Mouse (Mus musculus): ENCODE measurements around the gene Dennd6b.

The Dennd6b gene

DNA sequence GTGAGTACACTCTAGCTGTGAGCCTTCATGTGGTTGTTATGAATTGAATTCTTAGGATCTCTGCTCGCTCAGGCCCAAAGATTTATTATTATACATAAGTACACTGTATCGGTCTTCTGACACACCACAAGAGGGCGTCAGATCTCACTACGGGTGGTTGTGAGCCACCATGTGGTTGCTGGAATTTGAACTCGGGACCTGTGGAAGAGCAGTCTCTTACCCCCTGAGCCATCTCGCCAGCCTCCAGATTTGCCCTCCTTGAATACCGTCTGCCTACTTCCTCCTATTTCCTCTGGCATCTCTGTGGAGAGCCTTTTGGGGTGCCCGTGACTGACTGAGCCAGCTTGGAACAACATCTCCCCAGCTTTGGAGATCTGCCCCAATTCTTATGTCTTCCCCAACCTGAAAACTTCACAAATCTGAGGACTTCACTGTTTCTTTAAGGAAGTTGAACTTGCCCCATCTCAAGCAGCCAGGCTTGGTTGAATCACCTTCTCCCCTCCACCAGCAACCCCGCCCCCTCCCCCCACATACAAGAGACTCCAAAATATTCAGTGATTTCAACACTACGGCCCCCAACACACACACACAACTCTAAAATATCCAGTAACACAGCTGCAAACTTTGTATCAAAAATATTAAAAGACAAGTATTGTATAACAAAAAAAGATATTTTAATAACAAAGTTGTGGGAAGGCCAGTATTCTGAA is 14.6 kb downstream of the Dennd6b start:
- DNase-seq: no peak

DNA sequence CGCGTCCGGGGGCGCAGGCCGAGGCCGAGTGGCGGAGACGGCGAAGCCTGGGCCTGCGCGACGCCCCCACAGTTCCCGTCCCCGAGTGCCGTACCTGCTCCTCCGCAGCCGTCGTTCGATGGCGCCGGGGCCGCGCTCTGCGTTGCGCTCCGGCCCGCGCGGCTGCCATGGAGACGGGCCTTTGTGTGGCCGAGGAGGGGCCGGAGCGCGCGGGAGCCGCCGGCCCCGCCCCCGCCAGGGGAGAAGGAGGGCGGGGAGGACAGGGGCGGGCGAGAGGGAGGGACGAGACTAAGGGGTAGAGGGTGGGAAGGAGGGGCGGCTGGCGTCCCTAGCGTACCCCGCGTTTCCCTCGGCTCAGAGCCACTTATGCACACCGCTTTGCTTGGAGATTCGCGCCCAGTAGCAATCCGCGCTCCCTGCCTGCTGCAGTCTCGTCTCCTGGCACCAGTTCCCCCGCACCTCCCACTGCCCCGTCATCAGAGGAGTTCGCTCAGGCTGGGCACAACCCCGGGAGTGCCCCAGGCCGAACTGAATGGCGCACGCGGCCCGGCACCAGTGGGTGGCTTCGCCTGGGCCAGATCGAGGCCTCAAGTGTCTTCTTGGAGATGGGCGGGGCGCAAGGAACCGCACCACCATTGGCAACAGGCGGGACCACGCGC is 15.6 kb downstream of the Dennd6b start, which contains the start of gene Plxnb2:
Gene Plxnb2 (minus strand): TSS at position 218 of the 659 bp plus-strand sequence.
- no peak for DNase-seq

DNA sequence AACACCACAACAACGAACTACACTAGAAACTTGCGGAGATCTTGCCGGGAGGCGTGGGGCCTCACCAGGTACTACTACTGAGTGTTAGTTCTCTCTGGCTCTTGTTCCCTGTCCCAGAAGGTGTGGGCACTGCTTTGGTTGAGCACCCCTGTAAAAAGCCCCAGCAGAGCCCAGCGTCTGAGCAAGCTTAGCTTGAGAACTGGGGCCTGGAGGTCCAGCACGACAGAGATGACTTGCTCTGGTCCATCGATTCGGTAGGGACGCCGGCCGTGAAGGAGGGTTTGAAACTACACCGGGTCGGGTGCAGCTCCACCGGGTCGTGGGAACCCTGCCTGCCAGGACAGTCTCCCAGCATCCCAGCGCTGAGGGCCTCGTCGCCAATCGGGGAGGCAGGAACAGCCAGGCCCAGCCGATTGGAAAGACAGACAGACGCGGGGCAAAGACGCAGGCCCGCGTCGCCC is 16.2 kb downstream of the Dennd6b start:
- DNase-seq: no peak

DNA sequence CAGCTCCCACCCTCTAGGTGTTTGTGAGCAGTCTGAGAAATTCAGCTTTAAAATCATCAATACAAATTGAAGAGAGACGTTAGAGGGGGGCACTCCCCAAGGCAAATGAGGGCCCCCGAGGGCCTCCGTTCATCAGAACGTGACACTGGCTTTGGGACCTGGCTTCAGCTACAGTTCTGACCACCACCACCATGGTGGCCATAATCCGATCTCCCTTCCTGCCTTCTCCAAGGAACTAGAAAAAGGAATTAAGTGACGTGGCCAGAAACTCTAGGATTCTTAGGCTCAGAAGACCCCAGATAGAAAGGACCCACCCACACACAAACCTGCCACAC is 16.7 kb downstream of the Dennd6b start:
- no peak for DNase-seq

DNA sequence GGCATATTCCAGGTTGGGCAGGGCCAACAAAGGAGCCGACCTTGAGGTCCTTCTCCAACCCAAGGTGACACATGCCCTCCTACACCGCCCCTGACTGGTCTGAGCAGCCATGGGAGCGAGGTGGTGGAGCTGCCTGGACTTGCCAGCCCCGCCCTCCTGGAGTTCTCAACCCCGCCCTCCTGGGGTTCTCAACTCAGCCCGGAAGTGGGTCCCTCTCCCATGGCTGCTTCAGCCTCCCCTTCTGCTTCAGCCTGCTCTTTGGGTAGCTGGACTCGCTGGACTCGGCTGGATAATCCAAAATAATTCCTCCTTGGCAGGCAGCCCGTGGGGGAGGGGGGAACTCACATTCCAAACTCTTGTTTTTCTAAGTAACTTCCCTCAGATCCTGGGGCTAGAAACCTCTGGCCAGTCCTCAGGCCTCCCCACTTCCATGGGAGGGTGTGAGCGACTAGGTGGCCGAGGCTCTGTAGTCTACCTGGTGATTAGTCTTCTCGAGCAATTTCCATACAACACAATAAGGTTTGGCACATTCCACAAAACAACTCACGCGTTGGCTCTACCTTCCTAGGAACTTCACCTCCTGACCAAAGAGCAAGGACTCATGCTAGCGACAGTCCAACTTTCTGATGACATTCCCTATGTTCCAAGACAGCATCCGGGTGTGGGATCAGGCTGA is 17.2 kb downstream of the Dennd6b start:
- DNase-seq: peak in 1 of 2 experiments; percentile 31

DNA sequence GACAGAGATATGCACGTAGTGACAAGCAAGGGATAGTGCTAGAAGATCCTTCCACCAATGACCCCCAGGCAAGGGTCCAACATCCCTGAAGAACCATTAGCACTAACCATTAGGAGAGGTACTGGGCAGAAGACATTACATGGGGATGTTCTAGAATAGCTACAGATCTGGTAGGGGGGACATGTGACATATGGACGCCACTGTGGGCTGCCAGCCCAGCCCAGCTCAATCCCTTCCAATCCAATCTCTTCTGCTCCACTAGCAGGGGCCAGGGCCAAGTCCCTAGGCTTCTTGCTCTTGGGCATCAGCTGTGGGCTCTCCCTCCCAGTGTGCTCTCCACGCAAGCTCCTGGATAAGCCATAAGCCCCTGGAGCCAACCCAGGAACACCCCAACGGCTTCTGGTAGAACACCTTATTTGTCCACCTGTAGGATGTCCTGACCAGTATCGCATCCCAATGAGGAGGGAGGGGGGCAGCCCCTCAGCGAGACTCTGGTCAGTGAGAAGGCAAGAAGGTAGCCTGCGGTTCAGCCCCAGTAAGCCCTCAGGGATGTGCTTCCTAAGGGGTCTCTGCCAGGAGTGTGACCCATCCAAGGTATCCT is 17.9 kb downstream of the Dennd6b start:
- no peak for DNase-seq

DNA sequence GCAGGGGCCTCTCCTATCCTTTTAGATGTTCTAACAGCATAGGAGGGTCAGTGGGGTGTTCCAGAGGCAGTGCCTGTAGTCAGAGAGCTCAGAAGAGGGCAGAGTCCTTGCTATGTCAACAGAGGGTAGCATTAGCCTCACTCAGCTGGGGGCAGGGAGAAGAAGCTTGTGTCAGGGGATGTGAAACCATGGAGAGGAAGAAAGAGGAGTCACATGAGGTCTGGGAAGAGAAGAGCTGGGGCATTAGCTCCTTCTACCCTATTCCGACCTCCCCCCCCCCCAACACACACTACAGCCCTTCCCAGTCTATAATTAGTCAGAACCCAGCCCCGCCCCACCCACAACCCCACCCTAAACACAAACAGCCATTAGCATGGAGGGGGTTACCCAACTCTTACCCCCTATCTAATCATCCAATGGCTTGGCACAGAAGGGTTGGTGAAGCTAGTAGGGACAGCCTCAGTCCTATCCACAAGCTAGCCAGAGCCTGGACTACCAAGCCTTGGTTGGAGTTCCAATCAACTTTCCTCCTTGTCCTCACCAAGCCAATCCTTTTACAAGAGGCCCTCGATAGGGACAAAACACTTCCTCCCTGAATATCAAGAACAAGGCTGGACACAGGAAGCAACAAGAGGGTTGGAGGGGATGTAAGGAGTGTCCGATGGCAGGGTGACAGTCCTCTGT is 18.6 kb downstream of the Dennd6b start:
- no peak for DNase-seq

DNA sequence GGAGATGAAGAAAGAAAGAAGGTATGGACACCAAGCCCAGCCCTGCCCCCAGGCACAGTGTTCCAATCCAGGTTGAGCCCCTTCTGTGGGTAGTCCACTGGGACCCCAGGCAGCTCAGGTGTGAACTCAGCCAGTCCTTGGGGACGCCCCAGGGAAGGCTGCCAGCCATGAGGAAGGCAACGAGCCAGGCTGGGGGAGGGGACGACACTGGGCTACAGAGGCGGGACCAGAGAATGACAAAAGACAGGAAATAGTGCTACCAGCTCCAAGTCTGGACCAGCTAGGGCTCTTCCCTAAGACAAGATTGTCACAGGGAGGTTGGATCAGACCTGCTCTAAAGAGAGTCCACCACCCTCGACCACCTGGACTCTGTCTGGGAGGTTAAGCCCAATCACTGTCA is 19.2 kb downstream of the Dennd6b start:
- no peak for DNase-seq

DNA sequence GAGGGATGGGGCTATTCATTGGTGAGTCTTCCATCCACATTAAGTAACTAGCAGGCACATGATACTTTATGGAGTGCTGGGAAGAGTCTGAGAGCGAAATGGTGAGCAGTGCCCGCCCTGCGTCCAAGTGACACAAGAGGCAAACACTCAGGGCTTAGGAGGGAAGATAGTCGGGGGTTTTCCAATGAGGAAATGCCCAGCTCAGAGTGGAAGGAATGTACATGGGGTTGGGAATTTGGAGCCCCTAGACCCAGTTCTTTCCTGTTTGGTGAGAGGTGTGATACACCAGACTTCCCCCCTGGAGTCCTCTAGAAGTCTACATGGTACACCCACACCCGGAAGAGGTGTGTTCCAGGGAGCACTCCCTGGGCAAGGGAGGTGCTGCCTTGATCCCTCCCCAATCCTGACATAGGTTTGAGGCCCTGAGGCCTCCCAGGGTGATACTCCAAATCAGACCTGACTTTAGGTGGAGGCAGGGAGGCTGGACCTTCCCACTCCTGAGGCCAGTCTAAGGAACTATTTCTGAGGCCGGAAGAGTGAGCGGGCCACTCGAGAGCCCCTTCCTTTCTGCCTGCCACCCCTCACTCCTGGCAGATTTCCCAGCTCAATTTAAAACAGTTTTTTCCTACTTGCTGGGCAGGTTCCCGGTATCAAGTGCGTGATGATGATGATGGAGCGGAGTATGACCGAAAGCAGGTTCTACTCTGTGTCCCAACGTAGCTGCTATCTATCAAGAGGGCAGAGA is 20.7 kb downstream of the Dennd6b start:
- no peak for DNase-seq

DNA sequence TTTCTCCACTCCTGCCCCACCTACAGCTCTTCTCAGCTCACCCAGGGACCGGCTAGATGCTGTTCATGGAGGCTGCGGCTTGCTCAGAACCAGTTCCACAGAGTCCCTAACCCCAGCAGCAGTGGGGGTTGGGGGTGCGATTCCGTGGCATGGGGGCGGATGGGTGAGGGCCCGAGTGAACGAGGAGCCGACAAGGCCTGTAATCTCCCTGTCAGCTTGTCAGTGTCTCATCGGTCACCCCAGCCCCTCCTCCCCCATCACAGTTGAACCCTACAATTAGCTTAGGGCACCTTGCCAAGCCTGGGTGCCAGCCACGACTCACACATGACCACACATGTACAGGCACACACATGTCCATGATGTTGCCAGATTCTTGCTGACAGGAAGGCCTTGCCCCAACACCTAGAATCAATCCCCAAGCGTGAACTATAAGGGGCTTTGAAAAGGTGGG is 21.4 kb downstream of the Dennd6b start:
- DNase-seq: no peak

DNA sequence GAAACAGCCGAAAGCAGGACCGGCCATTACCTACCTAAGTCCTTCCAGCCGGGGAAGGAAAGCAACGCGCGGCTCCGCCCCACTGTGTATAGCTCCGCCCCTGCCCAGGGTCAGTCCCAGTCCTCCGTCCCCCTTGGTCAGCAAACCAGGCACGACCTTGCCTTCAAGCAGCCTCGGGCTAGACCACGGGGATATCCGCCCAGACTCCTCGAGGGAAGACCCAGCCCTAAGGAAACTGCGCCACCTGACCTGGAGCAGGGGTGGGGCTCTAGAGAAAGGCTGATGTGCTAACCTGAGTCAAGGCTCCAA is 22.4 kb downstream of the Dennd6b start:
- DNase-seq: no peak

DNA sequence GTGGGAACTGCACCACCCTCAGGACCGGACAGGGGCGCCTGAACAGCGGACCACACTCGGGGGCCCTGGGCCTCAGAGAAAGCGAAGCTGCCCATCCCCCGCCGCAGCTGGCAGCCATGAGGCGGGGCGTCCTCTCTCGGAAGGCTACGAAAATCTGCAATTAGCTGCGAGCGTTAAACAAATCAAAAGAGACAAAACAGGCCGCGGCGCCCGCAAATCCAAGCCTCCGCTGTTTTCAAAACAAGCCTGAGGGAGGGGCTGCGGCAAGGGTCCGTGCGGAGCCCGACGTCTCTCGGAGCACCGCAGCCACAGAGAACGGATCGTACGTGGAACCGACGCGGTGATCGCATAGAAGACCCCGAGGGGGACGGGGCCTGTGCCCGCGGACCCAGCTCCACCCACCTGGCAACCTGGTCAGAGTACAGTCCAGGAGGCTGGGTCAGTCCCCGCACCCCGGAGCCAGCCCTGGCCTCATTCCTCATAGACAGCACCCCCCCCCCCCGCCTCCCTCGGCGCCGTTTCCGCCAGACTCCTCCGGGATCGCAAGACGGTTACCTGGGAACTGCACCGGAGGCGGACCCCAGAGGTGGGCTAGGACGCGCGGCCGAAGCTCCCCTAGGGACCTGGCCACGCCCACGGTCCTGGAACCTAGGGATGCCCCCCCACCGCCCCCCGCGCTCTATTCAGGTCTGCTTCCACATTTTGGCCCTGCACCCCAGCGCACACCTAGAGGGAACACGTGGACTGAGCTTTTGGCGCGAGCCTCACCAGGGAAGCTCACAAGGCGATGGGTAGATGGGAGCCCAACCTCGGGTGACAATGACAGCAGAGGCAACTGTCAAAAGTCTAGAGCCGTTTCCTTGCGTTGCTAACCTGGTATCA is 23.0 kb downstream of the Dennd6b start:
- no peak for DNase-seq

DNA sequence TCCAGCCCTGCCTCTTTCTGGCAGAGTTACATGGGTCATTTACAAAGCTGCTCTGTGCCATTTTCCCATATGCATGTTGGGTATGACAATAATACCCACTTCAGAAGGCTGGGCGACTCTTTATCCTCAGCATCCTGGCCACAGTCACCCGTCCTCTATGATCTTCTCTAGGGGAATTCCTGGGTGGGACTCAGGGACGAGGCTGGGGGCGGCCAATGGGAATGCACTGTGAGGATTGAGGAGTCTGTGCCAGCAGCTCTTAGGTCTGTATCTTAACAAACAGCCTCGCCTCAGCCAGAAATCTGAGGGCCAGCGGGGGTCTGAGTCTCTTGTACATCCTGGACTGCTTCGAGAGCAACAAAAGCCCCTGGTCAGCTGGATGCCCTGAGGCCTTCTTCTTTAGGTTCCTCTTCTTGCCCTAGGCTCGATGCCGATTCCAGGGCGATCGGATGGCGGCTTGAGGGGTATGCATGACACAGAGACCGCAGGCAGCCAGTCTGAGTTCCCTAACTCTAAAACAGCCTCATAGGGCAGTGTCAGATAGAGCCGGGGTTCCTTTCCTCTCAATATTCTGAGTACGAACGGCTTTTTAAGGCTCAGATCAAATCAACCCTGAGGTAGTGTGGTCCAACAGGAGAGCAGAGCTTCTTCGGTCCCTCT is 23.9 kb downstream of the Dennd6b start:
- no peak for DNase-seq

DNA sequence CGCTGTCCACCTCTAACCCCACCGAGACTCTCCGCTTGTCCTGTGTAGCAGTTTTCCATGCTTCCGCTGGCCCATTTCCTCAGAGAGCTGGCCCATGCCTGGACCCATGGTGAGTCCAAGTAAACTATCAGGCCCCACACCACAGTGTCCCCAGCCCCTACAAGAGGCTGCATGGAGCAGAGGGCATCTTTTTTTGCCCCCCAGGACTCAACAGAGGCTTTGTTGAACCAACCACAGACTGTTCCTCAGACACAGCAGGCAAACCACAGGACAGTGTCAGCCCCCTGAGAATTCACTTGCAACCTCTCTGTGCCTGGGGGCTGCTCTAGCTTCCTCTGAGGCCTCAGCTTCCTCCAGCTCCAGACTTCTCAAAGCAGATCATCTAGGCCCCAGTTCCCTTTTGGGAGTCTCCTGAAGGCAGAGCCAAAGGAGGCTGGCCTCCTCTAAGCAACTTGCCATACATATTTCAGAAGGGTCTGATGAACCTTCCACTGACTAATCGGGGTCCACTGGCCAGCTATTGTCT is 24.7 kb downstream of the Dennd6b start:
- DNase-seq: no peak

DNA sequence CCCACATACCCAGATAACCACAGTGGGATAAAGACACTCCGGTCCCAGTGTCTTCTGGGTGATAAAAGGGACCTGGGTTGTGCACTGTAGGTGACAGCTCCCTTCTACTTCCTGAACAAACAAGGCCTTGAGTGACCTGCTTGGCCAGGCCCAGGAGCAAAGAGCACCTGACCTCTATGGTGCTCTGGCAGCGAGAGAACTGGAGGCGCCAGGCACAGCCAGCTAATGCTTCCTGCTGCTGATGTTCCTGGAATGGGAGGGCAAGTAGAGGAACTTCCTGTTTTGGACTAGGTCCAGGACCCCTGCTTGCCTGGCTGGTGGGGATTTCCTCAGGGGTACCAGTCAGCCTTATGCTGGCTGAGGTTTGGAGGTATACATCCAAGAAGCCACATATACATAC is 26.2 kb downstream of the Dennd6b start:
- no peak for DNase-seq

DNA sequence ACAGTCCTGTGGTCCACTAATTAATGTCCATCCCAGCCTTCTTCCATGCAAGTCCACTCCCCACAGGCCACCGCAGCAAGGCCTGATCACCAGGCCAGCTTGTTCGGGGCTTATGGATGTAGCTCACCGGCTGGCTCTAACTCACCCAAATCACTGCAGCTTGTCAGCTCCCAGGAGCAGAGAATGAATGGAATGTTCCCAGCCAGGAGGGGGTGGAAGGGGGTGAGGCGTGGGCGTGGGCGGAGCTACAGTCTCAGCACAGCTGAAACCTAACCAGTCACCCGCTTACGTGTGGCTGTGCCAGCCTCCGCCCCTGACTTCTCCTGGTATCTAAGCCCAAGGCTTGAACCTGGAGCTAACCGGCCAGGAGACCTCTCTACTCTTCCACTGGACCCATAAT is 26.9 kb downstream of the Dennd6b start:
- DNase-seq: no peak

DNA sequence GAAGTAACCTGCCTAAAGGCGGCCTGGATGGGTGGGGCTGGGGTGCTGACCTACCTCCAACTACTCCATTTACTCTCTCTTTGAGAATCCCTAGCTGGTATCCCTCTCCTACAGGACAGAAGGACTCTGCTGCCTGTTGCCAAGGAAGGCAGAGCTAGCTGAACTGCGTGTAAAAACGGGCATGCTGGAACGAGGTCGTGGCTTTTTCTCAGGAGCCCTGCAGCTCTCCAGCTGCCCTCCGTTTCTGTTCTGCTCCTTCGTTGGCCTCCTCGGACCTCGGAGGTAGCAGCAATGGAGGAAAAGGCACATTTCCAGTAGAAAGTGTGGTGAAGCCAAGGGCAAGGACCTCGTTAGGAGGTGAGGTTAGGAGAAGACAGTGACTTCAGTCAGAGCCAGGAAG is 27.4 kb downstream of the Dennd6b start:
- DNase-seq: no peak

DNA sequence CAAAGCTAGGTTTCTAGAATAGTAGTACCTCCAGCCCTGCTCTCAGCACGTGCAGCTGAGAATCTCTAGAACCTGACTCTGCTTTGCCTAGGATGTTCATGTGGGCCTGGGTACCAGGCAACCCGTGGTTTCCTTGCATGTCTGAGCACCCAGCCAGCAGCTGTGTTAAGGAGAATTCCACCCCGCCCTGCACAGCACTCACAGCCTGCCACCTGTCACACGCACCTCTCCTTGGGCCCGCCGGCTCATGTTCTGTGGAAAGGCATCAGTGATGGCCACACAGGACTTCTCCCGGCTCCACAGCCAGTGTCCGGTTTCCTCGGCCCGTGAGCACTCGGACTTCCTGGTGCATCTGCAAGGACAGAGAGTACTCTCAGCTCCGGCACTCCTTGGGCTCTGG is 30.8 kb downstream of the Dennd6b start:
- DNase-seq: no peak

DNA sequence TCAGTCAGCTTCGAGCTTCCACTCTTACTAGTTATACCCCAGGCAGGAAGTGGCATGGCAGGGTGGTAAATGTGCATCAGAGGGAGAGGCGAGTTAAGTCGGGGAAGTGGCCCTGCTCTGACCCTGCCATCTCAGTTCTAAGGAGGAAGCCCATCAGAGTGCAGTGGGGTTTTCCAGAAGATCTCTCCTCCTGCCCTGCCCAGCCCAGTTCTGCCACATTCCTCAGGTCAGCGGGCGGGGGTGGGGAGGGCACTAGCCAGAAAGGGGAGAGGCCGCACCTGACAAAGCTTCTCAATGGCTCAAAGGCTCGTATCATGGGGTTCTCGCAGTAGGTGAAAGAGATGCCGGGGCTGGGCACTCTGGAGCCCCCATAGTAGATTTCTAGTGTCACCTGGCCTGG is 34.9 kb downstream of the Dennd6b start:
- DNase-seq: no peak

DNA sequence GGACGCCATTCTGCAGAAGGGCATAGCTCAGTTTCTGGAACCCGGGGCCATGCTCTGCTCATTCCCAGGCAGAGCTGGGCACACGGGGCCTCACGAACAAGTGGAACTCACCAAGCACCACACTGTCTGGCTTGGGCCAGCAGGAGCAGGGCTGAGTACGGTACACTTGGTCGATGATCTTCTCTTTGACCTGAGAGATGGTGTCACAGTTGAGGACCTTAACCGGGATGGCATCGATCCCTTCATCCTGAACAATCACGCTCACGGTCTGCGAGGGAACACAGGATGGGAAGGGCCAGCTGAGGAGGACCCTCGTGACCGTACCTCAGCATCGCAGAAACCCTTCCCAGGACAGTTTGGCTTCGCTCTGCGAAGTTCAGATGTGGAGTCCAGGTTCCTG is 37.8 kb downstream of the Dennd6b start:
- DNase-seq: no peak

DNA sequence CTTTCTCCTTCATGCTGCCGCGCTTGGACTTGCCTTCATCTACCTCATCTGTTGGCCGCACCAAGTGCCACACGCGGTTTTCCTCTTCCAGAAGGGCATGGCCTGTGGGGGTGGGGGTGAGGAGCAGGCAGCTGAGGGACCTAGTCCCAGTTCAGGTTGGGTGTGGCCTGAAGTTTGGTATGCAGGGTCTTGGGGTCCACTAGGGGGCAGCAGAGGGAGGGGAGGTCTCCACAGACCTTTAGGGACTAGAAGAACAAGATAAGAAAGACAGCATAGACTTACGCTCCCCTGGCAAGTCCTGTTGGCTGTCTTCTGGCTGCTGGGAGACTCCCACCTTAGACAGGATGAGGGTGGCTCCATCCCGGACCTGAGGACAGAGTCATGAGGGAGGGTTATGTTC is 38.3 kb downstream of the Dennd6b start:
- DNase-seq: peak; percentile 36 to 51

Measured in thymus, adult 18-20 months (tissue).